Mouse (Mus musculus): ENCODE measurements around the gene Tpm1.

Gene Tpm1

GRCm38 (mm10) chr9:66985377-66985776, 63.8 kb downstream of the Tpm1 start:
- no peak for DNase-seq (ENCODE audit: low read depth)

- DNase-seq (ENCODE audit: low read depth): no peak
Measured at GRCm38 (mm10) chr9:66982085-66982484, 67.1 kb downstream of the Tpm1 start.

DNA sequence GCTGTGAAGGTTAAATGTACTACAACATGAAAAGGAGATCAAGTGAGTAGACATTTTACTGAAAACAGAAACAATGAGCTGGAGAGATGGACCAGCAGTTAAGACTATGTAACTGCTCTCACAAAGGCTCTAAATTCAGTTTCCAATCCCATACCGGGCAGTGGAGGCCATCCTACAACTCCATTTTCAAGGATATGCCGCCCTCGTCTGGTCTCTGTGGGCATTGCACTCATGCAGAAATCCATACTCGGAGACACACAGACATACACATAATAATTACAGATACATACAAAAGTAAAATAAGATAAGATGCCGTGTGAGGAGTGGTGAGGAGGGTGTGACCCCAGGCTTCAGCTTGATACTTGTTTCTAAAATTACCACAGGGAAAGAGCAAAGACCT, 68.7 kb downstream of the Tpm1 start:
- peak; percentile 80 for DNase-seq (ENCODE audit: low read depth)

DNA sequence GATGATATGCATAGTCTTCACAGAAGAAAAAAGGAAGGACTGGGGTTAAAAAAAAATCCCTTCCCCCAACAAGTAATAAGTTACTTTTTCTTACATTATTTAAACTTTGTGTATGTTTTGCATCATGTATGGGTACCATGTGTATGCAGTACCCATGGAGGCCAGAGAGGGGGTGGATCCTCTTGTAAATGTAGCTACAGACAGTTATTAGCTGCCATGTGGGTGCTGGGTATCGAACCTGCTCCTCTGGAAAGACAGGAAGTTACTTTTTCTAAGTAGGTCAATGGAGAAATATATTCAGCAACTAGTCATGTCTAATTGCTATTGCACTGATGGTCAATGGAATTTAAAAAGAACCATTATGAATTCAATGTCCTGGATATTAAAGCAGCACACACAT, 70.7 kb downstream of the Tpm1 start:
- no peak for DNase-seq (ENCODE audit: low read depth)

GRCm38 (mm10) chr9:66977982-66978381, 71.2 kb downstream of the Tpm1 start:
- DNase-seq (ENCODE audit: low read depth): no peak

DNA sequence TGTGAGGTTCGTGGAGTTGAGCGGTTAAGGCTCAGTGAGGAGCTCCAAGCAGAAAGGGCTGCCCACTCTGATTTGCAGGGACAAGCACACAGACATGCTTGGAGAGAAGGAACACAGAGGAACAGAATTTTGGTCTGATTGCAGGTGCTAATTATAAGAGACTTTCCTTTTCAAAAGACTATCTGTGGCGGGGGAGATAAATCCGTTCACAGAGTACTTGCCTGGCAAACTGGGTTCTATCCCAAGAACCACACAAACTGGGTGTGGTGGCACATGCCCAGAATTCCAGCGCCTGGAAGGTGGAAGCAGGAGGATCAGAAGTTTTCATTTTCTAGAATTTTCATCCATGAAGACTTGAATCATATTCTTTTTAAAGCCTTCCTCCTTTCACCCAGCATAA, 72.1 kb downstream of the Tpm1 start:
- DNase-seq (ENCODE audit: low read depth): no peak

DNA sequence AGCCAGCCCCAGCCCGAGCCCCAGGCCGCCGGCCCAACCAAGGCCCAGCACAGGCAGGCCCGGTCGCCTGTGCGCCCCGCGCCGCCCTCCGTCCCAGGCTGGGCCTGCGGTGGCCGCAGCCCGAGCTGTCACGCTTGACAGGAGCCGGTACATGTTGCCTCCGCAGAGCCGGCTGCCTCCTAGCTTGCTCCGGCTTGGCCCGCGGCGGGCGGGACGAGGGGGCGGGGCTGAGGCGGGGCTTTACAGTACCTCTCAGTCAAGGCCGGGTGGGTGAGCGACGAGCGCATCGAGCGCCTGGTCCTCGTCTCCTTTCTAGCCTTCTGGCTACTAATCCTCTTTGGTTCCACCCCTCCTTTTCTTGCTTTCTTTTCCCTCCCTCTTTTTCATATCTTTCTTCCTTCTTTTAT, 74.0 kb downstream of the Tpm1 start, which contains the start of gene Lactb:
TSS of gene Lactb (minus strand) at position 246 of the 407 bp plus-strand sequence.
- DNase-seq (ENCODE audit: low read depth): peak; percentile 84

GRCm38 (mm10) chr9:66974721-66975225, 74.4 kb downstream of the Tpm1 start:
- peak; percentile 63 for DNase-seq (ENCODE audit: low read depth)

Measured in c-Kit-positive CD71-positive TER-119-negative erythroid progenitor cells, embryonic 14.5 days (primary cell).